Mouse (Mus musculus): ENCODE data around the gene Cel. TPM values are rescaled to one million over a fixed set of nuclear protein-coding genes. Genes with fewer than 3 reads are reported as not detected.

Gene Cel
- polyA plus RNA-seq, 1 experiment from 2014 or later = not detected

DNA sequence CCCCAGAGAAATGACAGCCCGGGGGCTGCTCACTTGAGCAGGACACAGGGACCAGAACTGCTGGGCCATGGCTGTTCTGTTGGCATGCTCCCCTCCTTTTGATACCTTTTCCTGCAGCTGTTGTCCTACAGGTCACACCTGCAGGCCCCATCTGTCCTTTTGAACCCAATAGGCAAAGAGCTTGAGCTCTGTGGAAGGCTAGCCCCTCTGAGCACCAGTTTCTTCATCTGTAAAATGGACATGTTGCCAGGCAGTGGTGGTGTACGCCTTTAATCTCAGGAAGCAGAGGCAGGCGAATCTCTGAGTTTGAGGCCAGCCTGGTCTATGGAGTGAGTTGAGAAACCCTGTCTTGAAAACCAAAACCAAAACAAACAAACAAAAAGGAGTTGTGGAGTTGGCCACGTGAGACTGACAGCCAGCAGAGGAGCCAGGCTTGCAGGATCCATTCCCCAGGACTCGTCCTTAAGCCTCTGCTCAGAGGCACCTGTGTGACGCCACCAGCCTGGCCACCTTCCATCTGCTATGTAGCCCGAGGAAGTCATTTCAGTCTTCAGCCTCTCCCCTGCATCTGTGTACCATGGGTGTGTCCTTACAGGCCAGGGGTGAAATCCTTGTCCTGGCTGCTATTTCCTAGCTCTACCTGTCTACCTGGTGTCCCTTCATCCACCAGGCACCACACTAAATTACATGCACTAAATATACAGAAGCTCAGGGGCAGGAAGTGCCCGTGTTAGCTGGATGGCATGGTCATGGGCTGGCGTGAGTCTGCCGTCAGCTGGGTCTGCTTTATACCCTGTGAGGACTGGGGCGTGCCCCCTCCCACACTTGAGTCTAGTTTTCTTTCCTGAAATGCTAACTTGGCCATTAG, 26.2 kb downstream of the Cel start:
- no peak for ATAC-seq (ENCODE audit: low FRiP score, low TSS enrichment)
- no peaks in the 10 kb centered on the region for H3K27me3 ChIP-seq (ENCODE audit: control insufficient read depth, insufficient read depth, low read length)
- no peak overlapping the region for H3K4me2 ChIP-seq (ENCODE audit: low read length)
- DNase-seq = no peak
- H3K36me3 ChIP-seq (ENCODE audit: control insufficient read depth, insufficient read depth, low read length) = peaks cover 4% of the 10 kb centered on the region
- WGBS = 70% methylated on average over 11 of the region's 11 CpGs
- no peak overlapping the region for H3K4me3 ChIP-seq (replicated peaks; ENCODE audit: low read depth, low read length)
- peaks cover 81% of the 10 kb centered on the region for H3K4me1 ChIP-seq (ENCODE audit: control insufficient read depth, insufficient read depth, low read length)
- peak overlapping the region; percentile 77 for H3K27ac ChIP-seq (replicated peaks; ENCODE audit: low read depth, low read length)
- no peak overlapping the region for H3K9ac ChIP-seq (replicated peaks; ENCODE audit: low read length)
- H3K9me3 ChIP-seq (ENCODE audit: control insufficient read depth, low read length) = no peaks in the 10 kb centered on the region

DNA sequence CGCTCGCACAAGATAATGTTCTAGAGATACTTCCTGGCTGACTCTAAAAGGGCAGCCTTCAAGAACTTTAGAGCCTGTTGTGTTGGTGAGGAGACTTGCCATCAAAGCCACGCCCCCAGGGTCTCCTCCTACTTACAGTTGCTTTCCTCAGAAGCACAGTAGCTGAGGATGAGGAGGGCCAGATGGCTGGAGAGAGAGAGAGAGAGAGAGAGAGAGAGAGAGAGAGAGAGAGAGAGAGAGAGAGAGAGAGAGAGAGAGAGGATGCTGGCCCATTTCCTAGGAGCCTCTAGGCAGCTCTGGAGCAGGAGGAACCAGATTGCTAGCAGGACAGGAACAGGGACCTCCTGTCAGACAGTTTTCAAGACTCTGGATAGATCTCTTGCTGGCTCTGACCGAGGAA, 27.0 kb downstream of the Cel start:
- 79% methylated on average over 4 of the region's 4 CpGs for WGBS
- H3K4me3 ChIP-seq (replicated peaks; ENCODE audit: low read depth, low read length) = no peak overlapping the region
- peaks cover 88% of the 10 kb centered on the region for H3K4me1 ChIP-seq (ENCODE audit: control insufficient read depth, insufficient read depth, low read length)
- no peak overlapping the region for H3K9ac ChIP-seq (replicated peaks; ENCODE audit: low read length)
- H3K4me2 ChIP-seq (ENCODE audit: low read length) = no peak overlapping the region; the same call in 1 of the 2 replicates
- DNase-seq = no peak
- no peaks in the 10 kb centered on the region for H3K9me3 ChIP-seq (ENCODE audit: control insufficient read depth, low read length)
- H3K27me3 ChIP-seq (ENCODE audit: control insufficient read depth, insufficient read depth, low read length) = no peaks in the 10 kb centered on the region
- no peaks in the 10 kb centered on the region for H3K36me3 ChIP-seq (ENCODE audit: control insufficient read depth, insufficient read depth, low read length)
- peak overlapping the region; percentile 82 for H3K27ac ChIP-seq (replicated peaks; ENCODE audit: low read depth, low read length)
- no peak for ATAC-seq (ENCODE audit: low FRiP score, low TSS enrichment)

DNA sequence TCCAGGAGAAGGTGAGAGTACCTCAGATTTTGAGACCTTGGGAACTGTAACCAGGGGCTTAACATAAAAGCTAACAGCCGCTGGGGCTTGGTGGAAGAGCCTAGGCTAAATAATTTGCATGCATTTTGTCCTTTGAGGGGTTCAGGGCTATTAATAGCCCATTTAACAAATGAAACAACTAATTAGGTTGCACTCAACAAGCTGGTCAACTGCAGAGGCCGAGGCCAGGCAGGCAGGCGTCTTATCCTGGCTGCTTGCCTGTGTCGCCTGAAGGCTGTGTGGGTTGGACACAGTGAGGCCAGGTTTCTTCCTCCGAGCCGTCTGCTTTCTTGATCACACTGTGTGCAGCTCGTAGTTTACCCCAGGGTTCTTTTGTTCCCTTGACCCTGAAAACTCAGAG, 27.6 kb downstream of the Cel start:
- Histone ChIP-seq H3K4me1 (ENCODE audit: control insufficient read depth, insufficient read depth, low read length) (peaks cover 89% of the 10 kb centered on the region), H3K9me3 (ENCODE audit: control insufficient read depth, low read length) (no peaks in the 10 kb centered on the region), H3K9ac (replicated peaks; ENCODE audit: low read length) (peak overlapping the region; percentile 69), H3K4me3 (replicated peaks; ENCODE audit: low read depth, low read length) (no peak overlapping the region), H3K27me3 (ENCODE audit: control insufficient read depth, insufficient read depth, low read length) (no peaks in the 10 kb centered on the region), H3K27ac (replicated peaks; ENCODE audit: low read depth, low read length) (peak overlapping the region; percentile 82), H3K4me2 (ENCODE audit: low read length) (peak overlapping the region; percentile 74), H3K36me3 (ENCODE audit: control insufficient read depth, insufficient read depth, low read length) (no peaks in the 10 kb centered on the region)
- DNase-seq (peak; percentile 22), ATAC-seq (ENCODE audit: low FRiP score, low TSS enrichment) (no peak)
- whole genome bisulfite sequencing = 38% methylated on average over 7 of the region's 7 CpGs

DNA sequence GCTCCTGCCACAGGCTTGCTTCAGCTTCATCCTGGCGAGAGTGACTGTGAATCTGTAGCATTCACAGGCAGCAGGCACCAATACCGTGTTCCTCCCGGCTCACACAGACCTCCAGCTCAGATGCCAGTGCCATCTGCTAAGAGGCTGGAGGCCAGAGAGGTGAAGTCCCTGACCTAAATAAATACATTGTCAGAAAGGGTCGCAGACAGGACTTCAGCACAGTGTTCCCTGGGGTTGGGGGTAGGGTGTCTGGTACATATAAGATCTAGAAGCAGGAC, 28.0 kb downstream of the Cel start:
- Histone ChIP-seq H3K4me2 (ENCODE audit: low read length) (peak overlapping the region; percentile 74), H3K4me1 (ENCODE audit: control insufficient read depth, insufficient read depth, low read length) (peaks cover 91% of the 10 kb centered on the region), H3K9me3 (ENCODE audit: control insufficient read depth, low read length) (no peaks in the 10 kb centered on the region), H3K36me3 (ENCODE audit: control insufficient read depth, insufficient read depth, low read length) (no peaks in the 10 kb centered on the region), H3K27ac (replicated peaks; ENCODE audit: low read depth, low read length) (peak overlapping the region; percentile 82), H3K9ac (replicated peaks; ENCODE audit: low read length) (peak overlapping the region; percentile 69), H3K4me3 (replicated peaks; ENCODE audit: low read depth, low read length) (no peak overlapping the region), H3K27me3 (ENCODE audit: control insufficient read depth, insufficient read depth, low read length) (no peaks in the 10 kb centered on the region)
- no peak for ATAC-seq (ENCODE audit: low FRiP score, low TSS enrichment)
- 53% methylated on average over 4 of the region's 4 CpGs for WGBS
- no peak for DNase-seq

DNA sequence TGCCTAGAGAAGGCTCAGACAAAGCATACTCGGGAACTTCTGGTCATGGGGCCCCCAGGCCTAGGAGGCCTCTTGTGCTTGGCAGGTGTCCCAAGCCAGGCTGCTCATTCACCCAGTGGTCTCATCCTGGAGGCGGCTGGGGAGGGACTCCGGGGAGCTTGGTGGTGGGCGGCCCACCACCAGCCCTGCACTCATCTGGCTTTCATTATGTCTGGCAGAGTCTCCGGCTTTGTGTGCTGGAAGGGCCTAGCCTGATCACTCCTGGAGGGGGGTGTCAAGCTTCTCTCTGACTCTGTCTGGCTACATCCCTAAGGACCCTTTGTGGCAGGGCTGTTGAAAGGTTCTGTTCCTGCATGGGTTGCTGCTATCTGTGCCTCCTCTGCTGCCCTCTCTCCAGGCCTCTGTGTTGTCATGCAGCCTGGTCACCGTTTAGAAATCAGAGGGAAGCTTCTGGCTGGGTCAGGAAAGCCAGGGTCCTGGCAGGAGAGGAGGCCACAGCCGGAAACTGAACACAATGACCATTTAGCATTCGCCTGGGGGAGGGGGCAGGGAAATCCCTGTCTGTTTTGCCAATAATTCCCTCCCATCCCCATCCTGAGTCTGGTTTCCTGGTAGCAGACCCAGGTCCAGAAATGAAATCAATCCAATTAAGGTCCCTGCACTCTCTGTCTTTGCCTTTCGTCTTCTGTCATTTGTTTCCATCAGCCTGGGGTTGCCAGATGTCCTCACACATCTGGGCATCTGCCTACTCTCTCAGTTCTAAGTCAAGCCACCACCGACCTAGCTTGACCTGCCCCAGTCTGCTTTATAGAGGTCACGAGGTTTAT, 28.6 kb downstream of the Cel start:
- Histone ChIP-seq H3K4me3 (replicated peaks; ENCODE audit: low read depth, low read length) (peak overlapping the region; percentile 25), H3K27ac (replicated peaks; ENCODE audit: low read depth, low read length) (peak overlapping the region; percentile 82), H3K36me3 (ENCODE audit: control insufficient read depth, insufficient read depth, low read length) (no peaks in the 10 kb centered on the region), H3K27me3 (ENCODE audit: control insufficient read depth, insufficient read depth, low read length) (no peaks in the 10 kb centered on the region), H3K4me1 (ENCODE audit: control insufficient read depth, insufficient read depth, low read length) (peaks cover 91% of the 10 kb centered on the region), H3K9ac (replicated peaks; ENCODE audit: low read length) (peak overlapping the region; percentile 69), H3K9me3 (ENCODE audit: control insufficient read depth, low read length) (no peaks in the 10 kb centered on the region), H3K4me2 (ENCODE audit: low read length) (peak overlapping the region; percentile 74)
- 24% methylated on average over 11 of the region's 11 CpGs for WGBS
- DNase-seq (peak; percentile 63), ATAC-seq (ENCODE audit: low FRiP score, low TSS enrichment) (peak; percentile 22)

DNA sequence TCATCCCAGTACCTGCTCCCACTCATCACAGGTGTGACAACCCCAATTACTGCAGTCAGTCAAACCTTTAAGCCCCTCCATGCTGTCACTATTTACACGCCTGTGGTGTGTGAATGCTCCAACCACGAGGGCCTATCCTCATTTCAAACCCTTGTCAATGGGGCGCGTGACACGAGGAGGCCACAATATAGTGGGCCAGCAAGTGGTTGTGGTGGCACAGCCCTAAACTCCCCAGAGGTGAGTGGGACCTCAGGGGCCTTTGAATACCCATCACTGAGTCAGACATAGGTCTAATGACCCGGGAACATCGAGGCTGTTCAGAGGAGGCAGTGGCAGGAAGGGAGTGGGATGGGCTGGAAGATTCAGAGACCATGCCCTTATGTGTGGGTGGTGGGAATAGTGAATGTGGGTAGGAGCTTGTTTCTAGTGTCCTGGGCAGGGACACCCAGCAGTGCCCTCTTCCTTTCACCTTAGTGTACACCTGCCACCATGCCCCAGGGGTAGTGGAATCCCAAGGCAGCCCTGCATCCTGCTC, 29.2 kb downstream of the Cel start:
- DNase-seq = no peak
- H3K9ac ChIP-seq (replicated peaks; ENCODE audit: low read length) = peak overlapping the region; percentile 69

DNA sequence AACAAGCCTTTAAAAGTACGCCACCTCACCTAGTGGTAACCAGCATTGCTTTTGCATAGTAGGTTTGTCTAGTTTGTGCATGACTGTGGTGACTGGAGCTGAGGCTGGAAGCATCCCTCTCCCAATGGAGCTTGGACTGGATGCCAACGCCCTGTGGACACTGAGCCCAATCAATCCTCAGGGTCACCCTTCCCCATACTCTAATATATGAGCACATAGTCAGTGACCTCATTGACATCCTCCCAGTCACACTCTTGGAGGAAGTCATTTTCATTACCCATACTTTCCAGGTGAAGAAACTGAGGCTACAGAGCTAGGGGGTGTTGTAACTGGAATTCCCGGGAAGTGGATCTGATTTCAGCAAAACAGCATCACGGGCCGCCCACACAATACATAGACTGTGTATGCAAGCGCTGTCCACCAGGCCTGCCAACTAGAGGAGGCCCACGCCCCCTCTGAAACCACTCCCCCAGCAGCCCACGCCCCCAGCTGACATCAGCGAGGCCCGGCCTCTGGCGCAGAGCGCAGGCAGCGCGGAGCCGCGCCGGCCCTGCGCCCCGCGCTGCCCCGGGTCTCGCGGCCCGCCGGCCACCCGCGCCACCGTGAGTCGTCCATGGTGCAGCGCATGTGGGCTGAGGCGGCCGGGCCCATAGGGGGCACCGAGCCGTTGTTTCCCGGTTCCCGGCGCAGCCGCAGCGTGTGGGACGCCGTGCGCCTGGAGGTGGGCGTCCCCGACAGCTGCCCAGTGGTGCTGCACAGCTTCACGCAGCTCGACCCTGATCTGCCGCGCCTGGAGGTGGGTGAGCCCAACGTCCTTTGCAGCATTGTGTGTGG, 30.0 kb downstream of the Cel start:
- Histone ChIP-seq H3K36me3 (ENCODE audit: control insufficient read depth, insufficient read depth, low read length) (no peaks in the 10 kb centered on the region), H3K27me3 (ENCODE audit: control insufficient read depth, insufficient read depth, low read length) (no peaks in the 10 kb centered on the region), H3K4me1 (ENCODE audit: control insufficient read depth, insufficient read depth, low read length) (peaks cover 86% of the 10 kb centered on the region), H3K9me3 (ENCODE audit: control insufficient read depth, low read length) (no peaks in the 10 kb centered on the region), H3K4me2 (ENCODE audit: low read length) (peak overlapping the region; percentile 74), H3K4me3 (replicated peaks; ENCODE audit: low read depth, low read length) (peak overlapping the region; percentile 48), H3K27ac (replicated peaks; ENCODE audit: low read depth, low read length) (peak overlapping the region; percentile 82), H3K9ac (replicated peaks; ENCODE audit: low read length) (peak overlapping the region; percentile 69)
- ATAC-seq (ENCODE audit: low FRiP score, low TSS enrichment) (peak; percentile 86), DNase-seq (peak; percentile 91)
- 3% methylated on average over 49 of the region's 49 CpGs for WGBS

More for the DNA sequence above, 29.2 kb downstream of the Cel start:
- H3K4me1 ChIP-seq (ENCODE audit: control insufficient read depth, insufficient read depth, low read length) = peaks cover 88% of the 10 kb centered on the region
- WGBS = 59% methylated on average over 7 of the region's 7 CpGs
- no peaks in the 10 kb centered on the region for H3K27me3 ChIP-seq (ENCODE audit: control insufficient read depth, insufficient read depth, low read length)
- peak; percentile 10; the same call in 1 of the 2 replicates for ATAC-seq (ENCODE audit: low FRiP score, low TSS enrichment)
- peak overlapping the region; percentile 74 for H3K4me2 ChIP-seq (ENCODE audit: low read length)
- no peaks in the 10 kb centered on the region for H3K36me3 ChIP-seq (ENCODE audit: control insufficient read depth, insufficient read depth, low read length)
- peak overlapping the region; percentile 48 for H3K4me3 ChIP-seq (replicated peaks; ENCODE audit: low read depth, low read length)
- no peaks in the 10 kb centered on the region for H3K9me3 ChIP-seq (ENCODE audit: control insufficient read depth, low read length)
- H3K27ac ChIP-seq (replicated peaks; ENCODE audit: low read depth, low read length) = peak overlapping the region; percentile 82

DNA sequence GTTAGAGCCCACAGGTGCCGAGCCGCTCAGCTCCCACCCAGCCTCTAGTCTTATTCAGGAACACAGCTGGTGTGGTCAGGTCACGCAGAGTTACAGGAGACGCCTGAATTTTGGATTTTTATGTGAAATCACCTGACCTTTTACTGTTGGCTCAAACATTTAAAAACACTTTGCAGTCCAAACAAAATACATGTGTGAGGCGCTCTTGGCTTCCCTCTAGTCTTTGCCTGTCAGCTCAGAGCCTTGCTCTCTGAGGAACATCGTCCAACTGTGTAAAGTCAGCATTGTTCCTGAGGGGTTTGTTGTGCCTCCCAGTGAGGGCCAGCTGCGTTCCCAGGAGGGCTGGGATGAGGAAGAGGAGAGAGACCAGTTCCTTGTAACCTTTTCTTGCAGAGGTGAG, 32.9 kb downstream of the Cel start:
- Histone ChIP-seq H3K27me3 (ENCODE audit: control insufficient read depth, insufficient read depth, low read length) (no peaks in the 10 kb centered on the region), H3K4me1 (ENCODE audit: control insufficient read depth, insufficient read depth, low read length) (peaks cover 78% of the 10 kb centered on the region), H3K9me3 (ENCODE audit: control insufficient read depth, low read length) (no peaks in the 10 kb centered on the region), H3K36me3 (ENCODE audit: control insufficient read depth, insufficient read depth, low read length) (no peaks in the 10 kb centered on the region), H3K4me2 (ENCODE audit: low read length) (no peak overlapping the region), H3K4me3 (replicated peaks; ENCODE audit: low read depth, low read length) (no peak overlapping the region), H3K27ac (replicated peaks; ENCODE audit: low read depth, low read length) (peak overlapping the region; percentile 32; the same call in 1 of the 2 replicates), H3K9ac (replicated peaks; ENCODE audit: low read length) (peak overlapping the region; percentile 16; the same call in 1 of the 2 replicates)
- WGBS = 55% methylated on average over 7 of the region's 7 CpGs
- no peak for ATAC-seq (ENCODE audit: low FRiP score, low TSS enrichment)
- no peak for DNase-seq

Measured in midbrain, embryonic 14.5 days (tissue).